Mouse (Mus musculus): ENCODE measurements around the gene Cyb5r4. TPM values are rescaled to one million over a fixed set of nuclear protein-coding genes. Genes with fewer than 3 reads are reported as not detected.

The Cyb5r4 gene
- polyA plus RNA-seq, 1 experiment, result 9.0 TPM

DNA sequence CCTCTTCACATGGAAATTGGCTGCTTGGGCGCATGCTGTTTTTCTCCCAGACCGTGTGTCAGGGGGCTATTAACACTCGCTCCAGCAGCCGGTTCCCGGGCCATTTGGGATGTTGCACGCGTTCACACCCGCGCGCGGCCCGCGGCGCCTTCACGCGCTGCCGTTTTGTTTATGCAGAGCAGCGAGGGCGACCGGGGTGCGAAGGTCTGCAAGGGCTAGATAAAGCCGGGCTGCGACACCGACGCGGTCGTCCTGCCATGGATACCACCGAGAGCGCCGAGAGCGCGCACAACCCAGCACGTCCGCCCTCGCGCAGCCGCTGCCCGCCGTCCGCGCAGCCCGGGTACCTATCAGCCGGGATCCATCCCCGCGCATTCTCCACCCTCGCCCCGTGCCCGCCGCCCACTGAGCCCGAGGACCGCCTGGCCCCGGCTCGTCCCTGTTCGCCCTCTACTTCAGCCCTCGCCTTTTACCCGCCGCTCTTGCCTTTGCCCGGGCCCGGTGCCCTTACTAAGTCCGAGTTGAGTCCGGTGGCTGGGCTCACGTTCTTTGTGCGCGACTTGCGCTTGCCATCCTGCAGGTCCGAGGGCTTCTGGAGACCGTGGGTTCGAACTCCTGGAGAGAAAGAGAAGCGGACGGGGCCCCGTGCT, 6.4 kb upstream of the Cyb5r4 start, which contains the start of gene Ripply2:
Ripply2 (plus strand) TSS at position 250 of the 650 bp plus-strand sequence.
- Histone ChIP-seq H3K4me1 (ENCODE audit: control insufficient read depth, insufficient read depth, low read length) (no peaks in the 10 kb centered on the region), H3K4me3 (replicated peaks; ENCODE audit: extremely low read depth, low read depth, low read length) (no peak within 1 kb of the TSS)
- TF ChIP-seq POLR2A (IDR thresholded peaks at IDR 0.05; ENCODE audit: borderline replicate concordance, extremely low read depth, low read depth, low read length) (no peak), CTCF (IDR thresholded peaks at IDR 0.05; ENCODE audit: insufficient read depth, low read length) (no peak)
- DNase-seq, result no peak
- WGBS, result 1% methylated on average over 71 of the region's 71 CpGs

DNA sequence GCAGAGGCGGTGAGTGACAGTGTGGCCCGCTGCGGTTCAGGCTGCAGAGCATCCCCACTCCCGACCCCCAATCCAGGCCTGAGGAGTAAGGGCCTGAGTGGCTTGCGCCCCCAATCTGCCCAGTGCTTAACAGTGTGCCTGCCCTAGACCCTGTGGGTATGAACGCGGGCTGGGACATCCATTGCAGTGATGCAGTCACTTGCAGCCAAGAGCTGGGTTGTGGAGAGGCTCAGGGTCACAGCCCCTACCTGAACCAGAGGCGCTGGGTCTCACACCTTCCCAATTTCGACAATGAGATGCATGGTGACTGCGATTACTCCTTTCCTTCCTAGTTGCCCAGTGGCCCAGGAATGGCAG, 5.9 kb upstream of the Cyb5r4 start:
- no peak overlapping the region for H3K4me3 ChIP-seq (replicated peaks; ENCODE audit: extremely low read depth, low read depth, low read length)
- TF ChIP-seq POLR2A (IDR thresholded peaks at IDR 0.05; ENCODE audit: borderline replicate concordance, extremely low read depth, low read depth, low read length) (no peak), CTCF (IDR thresholded peaks at IDR 0.05; ENCODE audit: insufficient read depth, low read length) (no peak)
- H3K4me1 ChIP-seq (ENCODE audit: control insufficient read depth, insufficient read depth, low read length), result no peaks in the 10 kb centered on the region
- no peak for DNase-seq
- WGBS, result 4% methylated on average over 10 of the region's 10 CpGs

DNA sequence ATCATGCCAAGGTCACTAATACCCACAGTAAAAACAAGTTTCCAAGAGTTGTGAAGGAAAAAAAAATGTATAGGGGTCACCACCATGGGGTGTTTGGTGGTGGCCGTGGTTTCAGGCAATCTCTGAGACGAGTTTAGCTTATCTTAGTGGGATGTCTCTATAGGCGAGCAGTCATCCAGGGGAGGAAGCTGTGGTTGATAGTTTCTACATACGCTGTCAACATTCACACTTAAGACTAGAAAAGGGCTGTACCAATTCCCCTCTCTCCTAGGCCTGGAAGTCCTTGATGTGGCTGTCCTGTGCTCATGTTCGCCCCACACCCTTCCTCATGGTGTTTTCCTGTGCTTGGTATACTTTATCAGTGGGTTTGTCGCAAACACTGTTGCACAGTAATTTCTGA, 4.0 kb downstream of the Cyb5r4 start:
- TF ChIP-seq POLR2A (IDR thresholded peaks at IDR 0.05; ENCODE audit: borderline replicate concordance, extremely low read depth, low read depth, low read length), result no peak
- TF ChIP-seq CTCF (IDR thresholded peaks at IDR 0.05; ENCODE audit: insufficient read depth, low read length), result no peak
- DNase-seq, result no peak
- no peak overlapping the region for H3K4me3 ChIP-seq (replicated peaks; ENCODE audit: extremely low read depth, low read depth, low read length)
- WGBS, result 60% methylated on average over 6 of the region's 6 CpGs
- peaks cover 5% of the 10 kb centered on the region for H3K4me1 ChIP-seq (ENCODE audit: control insufficient read depth, insufficient read depth, low read length)

DNA sequence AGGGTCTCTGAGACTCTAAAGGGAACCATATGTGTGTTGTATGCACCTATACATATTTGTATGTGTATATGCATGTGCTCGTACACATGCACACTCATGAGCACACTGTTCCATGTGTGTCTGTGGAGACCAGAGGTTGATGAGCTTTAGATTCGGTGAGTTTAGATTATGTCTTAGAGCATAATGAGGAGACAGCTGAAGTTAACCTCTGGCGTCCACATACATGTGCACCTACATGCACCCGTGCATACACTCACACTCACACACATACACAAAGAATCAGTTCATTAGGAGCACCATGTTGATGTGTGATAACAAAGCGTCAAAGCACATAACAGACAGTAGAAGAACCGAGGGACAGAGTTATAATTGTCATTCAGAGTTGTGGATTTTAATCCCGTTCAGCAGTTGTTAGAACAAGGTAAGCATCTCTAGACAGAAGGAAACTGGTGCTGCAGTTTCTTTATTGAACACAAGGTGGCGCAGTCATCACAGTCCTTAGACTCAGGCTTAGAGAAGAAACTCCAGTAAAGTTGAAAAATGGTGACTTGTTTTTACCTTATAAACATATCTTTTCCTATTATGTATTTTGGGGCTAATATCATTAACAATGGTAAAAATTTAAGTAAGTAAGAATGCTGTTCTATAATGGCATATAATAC, 5.7 kb downstream of the Cyb5r4 start:
- DNase-seq, result peak; percentile 36
- 46% methylated on average over 8 of the region's 8 CpGs for WGBS
- H3K4me1 ChIP-seq (ENCODE audit: control insufficient read depth, insufficient read depth, low read length), result peaks cover 5% of the 10 kb centered on the region
- no peak overlapping the region for H3K4me3 ChIP-seq (replicated peaks; ENCODE audit: extremely low read depth, low read depth, low read length)
- TF ChIP-seq CTCF (IDR thresholded peaks at IDR 0.05; ENCODE audit: insufficient read depth, low read length) (peak; percentile 55; the same call in 1 of the 2 replicates), POLR2A (IDR thresholded peaks at IDR 0.05; ENCODE audit: borderline replicate concordance, extremely low read depth, low read depth, low read length) (no peak)

DNA sequence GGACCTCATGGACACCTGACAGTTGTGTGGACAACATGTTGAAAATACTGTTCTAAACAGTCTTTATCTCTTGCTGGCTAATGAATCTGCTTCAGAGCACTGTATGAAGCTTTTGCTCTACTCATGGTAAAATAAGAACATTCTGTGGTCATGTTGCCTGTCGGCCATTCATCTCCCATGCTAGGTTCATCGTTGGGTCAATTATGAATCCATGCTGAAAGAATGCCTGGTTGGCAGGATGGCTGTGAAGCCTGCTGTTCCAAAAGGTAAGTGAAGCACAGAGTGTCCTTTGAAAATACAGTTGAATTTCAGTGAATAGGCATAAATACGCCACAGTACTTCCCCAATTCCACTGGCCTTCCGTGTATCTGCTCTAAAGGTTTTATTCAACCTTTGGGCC, 10.4 kb downstream of the Cyb5r4 start:
- DNase-seq, result no peak
- Histone ChIP-seq H3K4me3 (replicated peaks; ENCODE audit: extremely low read depth, low read depth, low read length) (no peak overlapping the region), H3K4me1 (ENCODE audit: control insufficient read depth, insufficient read depth, low read length) (no peaks in the 10 kb centered on the region)
- WGBS, result 84% methylated on average over 4 of the region's 4 CpGs
- no peak for TF ChIP-seq POLR2A (IDR thresholded peaks at IDR 0.05; ENCODE audit: borderline replicate concordance, extremely low read depth, low read depth, low read length)
- TF ChIP-seq CTCF (IDR thresholded peaks at IDR 0.05; ENCODE audit: insufficient read depth, low read length), result no peak

DNA sequence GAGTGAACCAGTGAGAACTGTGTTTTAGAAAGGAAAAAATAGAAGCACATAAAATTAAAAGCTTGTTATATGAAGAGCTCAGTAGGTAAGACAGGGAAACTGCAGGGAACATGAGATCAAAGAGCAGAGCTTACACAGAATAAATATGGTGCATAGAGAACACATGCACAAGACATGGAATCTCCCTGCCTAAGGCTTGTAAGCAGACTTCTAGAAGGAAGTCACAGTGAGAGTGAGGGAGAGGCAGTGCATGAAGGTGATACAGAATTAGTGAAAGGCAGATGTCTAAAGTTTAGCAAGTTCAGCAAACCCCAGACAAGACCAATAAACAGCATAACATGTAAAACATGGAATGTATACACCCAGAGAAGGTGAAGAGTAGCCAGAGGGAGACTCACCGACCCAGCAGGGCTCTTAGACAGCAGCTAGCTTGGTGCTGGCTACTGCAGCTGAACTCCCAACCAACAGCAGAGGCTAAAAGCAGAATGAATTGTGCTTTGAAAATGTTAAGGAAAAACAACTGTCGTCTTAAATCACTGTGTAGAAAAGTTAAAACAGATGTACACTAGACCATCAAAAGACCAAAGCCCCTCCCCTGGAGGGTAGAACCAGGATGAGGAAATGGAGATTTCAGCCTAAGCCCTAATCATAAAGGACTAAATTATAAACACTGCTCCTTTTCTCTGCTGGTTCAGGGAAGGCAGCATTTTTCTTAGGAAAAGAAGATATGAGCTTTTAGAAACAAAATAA, 13.2 kb downstream of the Cyb5r4 start:
- no peak overlapping the region for H3K4me3 ChIP-seq (replicated peaks; ENCODE audit: extremely low read depth, low read depth, low read length)
- no peaks in the 10 kb centered on the region for H3K4me1 ChIP-seq (ENCODE audit: control insufficient read depth, insufficient read depth, low read length)
- TF ChIP-seq CTCF (IDR thresholded peaks at IDR 0.05; ENCODE audit: insufficient read depth, low read length) (no peak), POLR2A (IDR thresholded peaks at IDR 0.05; ENCODE audit: borderline replicate concordance, extremely low read depth, low read depth, low read length) (no peak)
- DNase-seq, result no peak
- 63% methylated on average over 2 of the region's 2 CpGs for WGBS

DNA sequence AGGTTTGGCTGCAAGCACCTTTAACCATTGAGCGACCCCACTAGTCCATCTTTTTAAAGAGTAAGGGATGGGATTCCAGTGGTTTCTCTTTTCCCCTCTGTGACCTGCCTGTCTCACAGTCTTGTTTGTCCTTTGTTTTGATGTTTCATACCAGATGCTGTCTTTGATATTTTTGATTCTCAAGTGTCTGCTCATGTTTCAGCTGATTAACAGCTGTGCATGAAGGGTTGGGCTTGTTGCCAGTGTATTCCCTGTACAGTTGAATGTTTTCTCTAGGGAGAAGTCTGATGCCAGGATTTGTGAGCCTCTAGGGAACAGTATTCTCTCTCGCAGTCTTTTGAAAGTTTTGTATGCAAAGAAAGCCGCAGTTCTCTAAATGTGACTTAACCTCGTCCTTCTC, 27.6 kb downstream of the Cyb5r4 start:
- DNase-seq, result no peak
- 80% methylated on average over 4 of the region's 4 CpGs for WGBS
- TF ChIP-seq CTCF (IDR thresholded peaks at IDR 0.05; ENCODE audit: insufficient read depth, low read length) (no peak), POLR2A (IDR thresholded peaks at IDR 0.05; ENCODE audit: borderline replicate concordance, extremely low read depth, low read depth, low read length) (no peak)
- Histone ChIP-seq H3K4me1 (ENCODE audit: control insufficient read depth, insufficient read depth, low read length) (no peaks in the 10 kb centered on the region), H3K4me3 (replicated peaks; ENCODE audit: extremely low read depth, low read depth, low read length) (no peak overlapping the region)

DNA sequence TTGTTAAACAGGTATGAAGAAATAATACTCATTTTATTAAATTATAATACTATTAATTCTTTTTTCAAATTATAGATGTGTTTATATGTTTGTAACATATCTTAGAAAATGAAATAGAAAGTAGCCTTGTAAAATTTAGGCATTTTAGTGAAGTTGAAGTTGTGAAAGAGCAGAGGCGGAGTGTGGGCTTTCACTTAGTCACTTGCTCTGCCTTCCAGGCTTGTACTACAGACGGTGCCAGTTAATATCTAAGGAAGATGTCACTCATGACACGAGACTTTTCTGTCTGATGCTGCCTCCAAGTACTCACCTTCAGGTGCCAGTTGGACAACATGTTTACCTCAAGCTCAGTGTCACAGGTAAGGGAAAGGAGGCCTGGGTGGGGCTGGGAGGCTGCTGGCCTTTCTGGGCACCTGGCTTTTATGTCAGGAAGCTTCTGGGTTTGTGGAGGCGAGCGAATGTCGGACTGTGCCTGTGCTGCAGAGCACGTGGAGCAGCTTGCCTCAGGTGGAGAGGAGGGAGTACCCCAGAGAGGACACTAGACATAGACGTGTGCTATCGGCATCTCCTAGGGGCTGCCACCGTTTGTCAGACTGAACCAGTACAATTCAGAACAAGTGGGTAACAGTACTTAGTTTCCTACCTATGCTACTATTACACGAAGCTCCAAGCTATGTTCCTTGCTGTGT, 33.9 kb downstream of the Cyb5r4 start:
- Histone ChIP-seq H3K4me1 (ENCODE audit: control insufficient read depth, insufficient read depth, low read length) (no peaks in the 10 kb centered on the region), H3K4me3 (replicated peaks; ENCODE audit: extremely low read depth, low read depth, low read length) (no peak overlapping the region)
- no peak for TF ChIP-seq CTCF (IDR thresholded peaks at IDR 0.05; ENCODE audit: insufficient read depth, low read length)
- WGBS, result 92% methylated on average over 11 of the region's 11 CpGs
- no peak for DNase-seq

DNA sequence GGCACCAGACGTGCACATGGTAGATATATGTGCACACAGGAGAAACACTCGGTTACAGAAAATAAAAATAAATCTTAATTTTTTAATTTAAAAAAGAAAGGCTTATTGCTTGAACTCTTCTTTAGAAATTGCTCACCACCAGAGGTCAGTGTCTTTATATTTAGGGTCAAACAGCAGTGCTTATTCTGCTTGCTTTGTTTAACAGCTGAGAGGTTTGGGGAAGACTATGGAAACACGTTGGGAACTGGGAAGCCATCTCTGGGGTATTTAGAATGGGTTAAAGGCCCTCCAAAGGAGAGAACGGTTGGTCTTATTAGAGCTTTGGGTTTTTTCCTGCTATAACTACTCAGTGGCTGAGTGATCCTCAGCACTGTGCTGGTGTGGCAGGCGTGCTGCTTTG, 40.5 kb downstream of the Cyb5r4 start:
- H3K4me1 ChIP-seq (ENCODE audit: control insufficient read depth, insufficient read depth, low read length), result no peaks in the 10 kb centered on the region
- WGBS, result 82% methylated on average over 5 of the region's 5 CpGs
- H3K4me3 ChIP-seq (replicated peaks; ENCODE audit: extremely low read depth, low read depth, low read length), result no peak overlapping the region
- no peak for DNase-seq
- TF ChIP-seq POLR2A (IDR thresholded peaks at IDR 0.05; ENCODE audit: borderline replicate concordance, extremely low read depth, low read depth, low read length) (no peak), CTCF (IDR thresholded peaks at IDR 0.05; ENCODE audit: insufficient read depth, low read length) (no peak)
